Mouse (Mus musculus) myocyte (in vitro differentiated cells): ENCODE measurements around the gene Lrfn1. TPM values are rescaled to one million over a fixed set of nuclear protein-coding genes. Genes with fewer than 3 reads are reported as not detected.

ENCODE experiments used
- H3K27me3 ChIP-seq: one replicate; pipeline ENCODE4 v1.6.1; 2011; ENCODE audit not compliant: control insufficient read depth, insufficient read depth, insufficient read length
- H3K36me3 ChIP-seq: one replicate; pipeline ENCODE4 v1.6.1; 2011; ENCODE audit not compliant: control insufficient read depth, insufficient read depth
- H3K4me2 ChIP-seq: one replicate; pipeline ENCODE4 v1.6.1; 2011; ENCODE audit warnings: low read depth, control low read depth
- H3K4me3 ChIP-seq: one replicate; pipeline ENCODE4 v1.5.1; 2011; ENCODE audit warnings: mild to moderate bottlenecking, control low read depth, moderate library complexity
- H3K79me2 ChIP-seq: one replicate; pipeline ENCODE4 v1.6.1; 2011; ENCODE audit not compliant: control insufficient read depth, insufficient read depth
- H3ac ChIP-seq: one replicate; pipeline ENCODE4 v1.6.1; 2011; ENCODE audit not compliant: control insufficient read depth, insufficient read length
- CEBPB ChIP-seq: IDR thresholded peaks from 2 replicates; pipeline ENCODE4 v1.6.1; 2011; ENCODE audit warnings: mild to moderate bottlenecking, moderate library complexity; ENCODE audit not compliant: poor library complexity, insufficient read depth, severe bottlenecking
- E2F4 ChIP-seq: IDR thresholded peaks from one replicate; pipeline ENCODE4 v1.6.1; 2011; ENCODE audit warnings: mild to moderate bottlenecking, control low read depth, moderate library complexity; ENCODE audit not compliant: insufficient read depth
- MAX ChIP-seq: IDR thresholded peaks from one replicate; pipeline ENCODE4 v1.6.1; 2011; ENCODE audit warnings: low read depth, mild to moderate bottlenecking, control low read depth
- MYOD1 ChIP-seq, 3 experiments: IDR thresholded peaks; one replicate each; pipeline ENCODE4 v1.6.1; 2011; ENCODE audit warnings: control low read depth in 2 of 3, low read depth in 2 of 3, mild to moderate bottlenecking in 2 of 3, moderate library complexity in 1 of 3; ENCODE audit not compliant: insufficient read length in 2 of 3, control insufficient read depth in 1 of 3
- MYOG ChIP-seq, 3 experiments: IDR thresholded peaks; one replicate each; pipeline ENCODE4 v1.6.1; 2011; ENCODE audit warnings: control low read depth in 2 of 3, low read depth in 2 of 3, mild to moderate bottlenecking in 2 of 3; ENCODE audit not compliant: insufficient read length in 2 of 3, control insufficient read depth in 1 of 3, insufficient read depth in 1 of 3
- POLR2A ChIP-seq: IDR thresholded peaks from one replicate; pipeline ENCODE4 v1.6.1; 2011; ENCODE audit warnings: low read depth, mild to moderate bottlenecking, control low read depth, moderate library complexity; ENCODE audit not compliant: insufficient read length
- POLR2AphosphoS2 ChIP-seq: IDR thresholded peaks from one replicate; pipeline ENCODE4 v1.6.1; 2011; ENCODE audit warnings: low read depth, control low read depth; ENCODE audit not compliant: insufficient read length
- REST ChIP-seq: IDR thresholded peaks from one replicate; pipeline ENCODE4 v1.6.1; 2011; ENCODE audit warnings: mild to moderate bottlenecking, control low read depth, moderate library complexity; ENCODE audit not compliant: insufficient read depth, insufficient read length
- SRF ChIP-seq: IDR thresholded peaks from one replicate; pipeline ENCODE4 v1.6.1; 2011; ENCODE audit warnings: low read depth; ENCODE audit not compliant: control insufficient read depth, insufficient read length
- TCF12 ChIP-seq: IDR thresholded peaks from one replicate; pipeline ENCODE4 v1.6.1; 2011; ENCODE audit warnings: mild to moderate bottlenecking, control low read depth; ENCODE audit not compliant: poor library complexity, insufficient read depth, severe bottlenecking
- TCF3 ChIP-seq: IDR thresholded peaks from one replicate; pipeline ENCODE4 v1.6.1; 2011; ENCODE audit warnings: low read depth, control low read depth; ENCODE audit not compliant: insufficient read length
- USF1 ChIP-seq: IDR thresholded peaks from one replicate; pipeline ENCODE4 v1.6.1; 2011; ENCODE audit warnings: low read depth, mild to moderate bottlenecking, control low read depth, moderate library complexity
- polyA plus RNA-seq: library from polyadenylated mRNA; unstranded; fragments of >200 nt; fragmentation: generic; extraction: Trizol; gene quantifications from one replicate; pipeline ENCODE4 v1.2.1, GENCODE M21; 2012; ENCODE audit warnings: missing spikeins

Gene Lrfn1
- polyA plus RNA-seq, 1 experiment = not detected

GRCm38 (mm10) chr7:28440739-28441138, 11.0 kb upstream of the Lrfn1 start:
- Histone ChIP-seq H3K79me2 (no peaks in the 10 kb centered on the region), H3K4me2 (no peak overlapping the region), H3K4me3 (no peak overlapping the region), H3K27me3 (peaks cover 16% of the 10 kb centered on the region), H3ac (no peak overlapping the region), H3K36me3 (no peaks in the 10 kb centered on the region)
- TF ChIP-seq TCF12 (no peak), E2F4 (no peak), SRF (no peak), TCF3 (no peak), CEBPB (no peak), MYOG (IDR thresholded peaks at IDR 0.05; ENCODE audit: control insufficient read depth in 1 of 3, insufficient read depth in 1 of 3, insufficient read length in 2 of 3, low read depth in 2 of 3) (no peak), POLR2A (no peak), MAX (no peak), POLR2AphosphoS2 (no peak), USF1 (no peak), MYOD1 (IDR thresholded peaks at IDR 0.05; ENCODE audit: control insufficient read depth in 1 of 3, insufficient read length in 2 of 3, low read depth in 2 of 3) (no peak), REST (no peak)

DNA sequence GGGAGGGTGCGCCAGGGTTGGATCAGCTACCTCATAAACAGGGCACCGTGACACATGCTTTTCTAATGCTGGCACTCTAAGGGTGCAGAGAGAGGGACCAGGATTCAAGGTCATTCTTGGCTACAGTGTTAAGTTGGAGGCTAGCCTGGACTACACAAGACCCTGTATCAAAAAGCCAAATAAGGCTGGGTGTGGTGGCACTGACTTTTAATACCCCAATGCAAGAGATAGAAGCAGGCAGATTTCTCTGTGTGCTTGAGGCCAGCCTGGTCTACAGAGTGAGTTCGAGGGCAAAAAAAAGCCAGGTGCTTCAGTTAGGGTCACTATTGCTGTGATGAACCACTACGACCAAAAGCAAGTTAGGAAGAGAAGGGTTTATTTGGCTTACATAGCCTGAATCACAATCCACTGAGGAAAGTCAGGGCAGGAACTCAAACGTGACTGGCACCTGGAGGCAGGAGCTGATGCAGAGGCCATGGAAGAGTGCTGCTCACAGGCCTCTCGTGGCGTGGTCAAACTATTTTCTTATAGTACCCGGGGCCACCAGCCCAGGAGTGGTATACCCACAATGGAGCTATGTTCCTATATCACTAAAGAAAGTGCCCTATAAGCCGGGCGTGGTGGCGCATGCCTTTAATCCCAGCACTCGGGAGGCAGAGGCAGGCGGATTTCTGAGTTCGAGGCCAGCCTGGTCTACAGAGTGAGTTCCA, 9.8 kb upstream of the Lrfn1 start:
- H3K27me3 ChIP-seq = peaks cover 20% of the 10 kb centered on the region
- H3K79me2 ChIP-seq = no peaks in the 10 kb centered on the region
- H3K4me3 ChIP-seq = no peak overlapping the region
- H3K36me3 ChIP-seq = no peaks in the 10 kb centered on the region
- TF ChIP-seq REST = no peak
- no peak for TF ChIP-seq MYOD1 (IDR thresholded peaks at IDR 0.05; ENCODE audit: control insufficient read depth in 1 of 3, insufficient read length in 2 of 3, low read depth in 2 of 3)
- no peak for TF ChIP-seq POLR2AphosphoS2
- no peak for TF ChIP-seq TCF3
- no peak for TF ChIP-seq MYOG (IDR thresholded peaks at IDR 0.05; ENCODE audit: control insufficient read depth in 1 of 3, insufficient read depth in 1 of 3, insufficient read length in 2 of 3, low read depth in 2 of 3)
- TF ChIP-seq POLR2A = no peak
- no peak for TF ChIP-seq E2F4
- TF ChIP-seq TCF12 = no peak
- TF ChIP-seq CEBPB = no peak
- no peak for TF ChIP-seq SRF
- TF ChIP-seq USF1 = no peak
- TF ChIP-seq MAX = no peak
- H3K4me2 ChIP-seq = no peak overlapping the region
- no peak overlapping the region for H3ac ChIP-seq

GRCm38 (mm10) chr7:28442688-28443087, 9.1 kb upstream of the Lrfn1 start:
- Histone ChIP-seq H3K4me3 (no peak overlapping the region), H3K36me3 (no peaks in the 10 kb centered on the region), H3K27me3 (peaks cover 24% of the 10 kb centered on the region), H3K79me2 (no peaks in the 10 kb centered on the region), H3ac (no peak overlapping the region), H3K4me2 (no peak overlapping the region)
- TF ChIP-seq E2F4 (no peak), MAX (no peak), POLR2AphosphoS2 (no peak), USF1 (no peak), CEBPB (no peak), SRF (no peak), POLR2A (no peak), REST (no peak), MYOD1 (IDR thresholded peaks at IDR 0.05; ENCODE audit: control insufficient read depth in 1 of 3, insufficient read length in 2 of 3, low read depth in 2 of 3) (no peak), MYOG (IDR thresholded peaks at IDR 0.05; ENCODE audit: control insufficient read depth in 1 of 3, insufficient read depth in 1 of 3, insufficient read length in 2 of 3, low read depth in 2 of 3) (no peak), TCF12 (no peak), TCF3 (no peak)

DNA sequence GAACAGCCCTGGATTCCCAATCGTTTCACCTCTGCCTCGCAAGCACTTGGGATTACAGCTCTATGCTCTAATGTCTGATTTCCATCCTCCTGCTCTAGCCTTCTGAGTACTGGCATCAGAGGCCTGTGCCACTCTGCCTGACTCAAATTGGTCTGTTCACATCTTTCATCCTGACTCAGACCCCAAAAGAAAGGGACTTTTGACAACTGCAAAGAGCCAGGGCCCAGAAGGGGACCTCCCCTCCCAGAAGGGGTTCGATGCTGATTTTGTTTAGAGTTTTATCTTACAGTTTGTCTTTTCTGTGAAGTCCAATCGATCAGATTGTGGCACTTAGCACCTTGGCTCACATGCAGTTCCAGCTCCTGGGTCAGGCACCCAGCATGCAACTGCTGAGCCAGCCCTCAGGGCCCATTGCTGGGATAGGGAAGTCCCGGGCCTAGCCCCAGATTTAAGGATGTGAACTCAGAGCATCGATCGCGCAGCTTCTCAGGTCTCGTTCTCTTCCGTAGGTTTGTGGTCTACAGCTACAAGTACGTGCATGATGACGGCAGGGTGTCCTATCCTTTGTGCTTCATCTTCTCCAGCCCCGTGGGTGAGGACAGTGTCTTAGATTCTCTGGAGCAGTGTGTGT, 7.3 kb upstream of the Lrfn1 start:
- H3ac ChIP-seq = no peak overlapping the region
- TF ChIP-seq TCF12 (no peak), POLR2AphosphoS2 (no peak), MYOG (IDR thresholded peaks at IDR 0.05; ENCODE audit: control insufficient read depth in 1 of 3, insufficient read depth in 1 of 3, insufficient read length in 2 of 3, low read depth in 2 of 3) (no peak), E2F4 (no peak), USF1 (no peak), POLR2A (no peak), CEBPB (no peak), TCF3 (no peak)
- H3K79me2 ChIP-seq = no peaks in the 10 kb centered on the region
- H3K4me2 ChIP-seq = no peak overlapping the region
- peaks cover 31% of the 10 kb centered on the region for H3K27me3 ChIP-seq
- no peak overlapping the region for H3K4me3 ChIP-seq
- no peaks in the 10 kb centered on the region for H3K36me3 ChIP-seq
